Mouse (Mus musculus): ENCODE results near the gene Panx2.

The Panx2 gene

GRCm38 (mm10) chr15:89122649-89123366, 63.3 kb downstream of the Panx2 start, which contains the start of gene Tubgcp6:
TSS of gene Tubgcp6 (minus strand) at chr15:89123112.
- peak; percentile 95 to 98 for DNase-seq (ENCODE audit: inconsistent age in 2 of 2, low spot score in 1 of 2)

Measured in adrenal gland, adult (tissue).